ENCODE assay signal across 8 mouse cellular contexts in the genomic region with DNA sequence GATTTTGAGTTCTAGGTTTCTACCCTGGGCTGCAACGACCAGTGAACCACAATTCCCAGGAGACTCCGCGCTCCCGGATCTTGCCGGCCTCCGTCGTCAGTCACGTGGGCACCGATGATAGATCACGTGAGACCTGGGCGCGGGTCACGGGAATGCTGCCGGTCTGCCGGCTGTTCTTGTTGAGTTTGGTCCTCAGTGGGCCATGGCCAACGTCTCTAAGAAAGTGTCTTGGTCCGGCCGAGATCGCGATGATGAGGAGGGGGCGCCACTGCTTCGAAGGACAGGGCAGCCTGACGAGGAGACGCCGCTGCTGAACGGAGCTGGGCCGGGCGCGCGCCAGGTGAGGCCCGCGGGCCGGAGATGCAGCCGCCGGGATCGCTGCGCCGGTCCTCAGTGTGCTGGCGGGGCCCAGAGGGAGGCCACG. TPM values are rescaled to one million over a fixed set of nuclear protein-coding genes. Genes with fewer than 3 reads are reported as not detected.
DNase-seq lines count a peak whose midpoint lies in the region; ATAC-seq and TF ChIP-seq lines count a peak whose summit lies in the region.

A gene (plus strand): TSS at position 117 of the 424 bp plus-strand sequence.

- no peak for TF ChIP-seq CTCF in lung, adult 2 months (IDR thresholded peaks at IDR 0.05; ENCODE audit: insufficient read depth, low read length)

- WGBS in forebrain, embryonic 15.5 days, result 0% methylated on average over 40 of the region's 40 CpGs
- WGBS in lung, adult 2 months, result under 1% methylated on average over 40 of the region's 40 CpGs

- ATAC-seq in forebrain, embryonic 15.5 days (replicated peaks), result peak; percentile 95
- ATAC-seq in neutrophil, adult 5-6 weeks (ENCODE audit: extremely low read depth, insufficient number of reproducible peaks, low FRiP score, poor library complexity, severe bottlenecking), result peak; percentile 68

- no peaks in the 10 kb centered on the region for H3K27me3 ChIP-seq in forebrain, embryonic 15.5 days

- H3K4me1 ChIP-seq in forebrain, embryonic 15.5 days, result peaks cover 16% of the 10 kb centered on the region
- H3K4me1 ChIP-seq in lung, adult 2 months (ENCODE audit: control insufficient read depth, insufficient read depth, low read length), result peaks cover 8% of the 10 kb centered on the region; the same call in 1 of the 2 replicates

- intact Hi-C loops in heart, postnatal 25 days (cut with DNase I), result loop anchor here (5.0 kb wide), 1 partner anchor 139 kb away; a partner anchor contains a TSS

- no peaks in the 10 kb centered on the region for H3K36me3 ChIP-seq in forebrain, embryonic 15.5 days

- DNase-seq in ES-CJ7 (ENCODE audit: low read depth, low spot score), result peak; percentile 89
- DNase-seq in cerebellum, adult 11 months, result peak; percentile 90
- DNase-seq in heart, postnatal 25 days (ENCODE audit: low spot score), result peak; percentile 88
- DNase-seq in layer of hippocampus, adult 18-20 months (ENCODE audit: low spot score in 2 of 2), result peak; percentile 91 to 98
- peak; percentile 91 for DNase-seq in lung, adult 2 months
- peak; percentile 77 to 84 for DNase-seq in thymus, adult 18-20 months

- peak within 1 kb of the TSS; percentile 75 for H3K9ac ChIP-seq in forebrain, embryonic 15.5 days (replicated peaks)

- H3K27ac ChIP-seq in forebrain, embryonic 15.5 days (replicated peaks), result no peak within 1 kb of the TSS

- peak within 1 kb of the TSS; percentile 76 for H3K4me3 ChIP-seq in forebrain, embryonic 15.5 days
- peak within 1 kb of the TSS; percentile 75 for H3K4me3 ChIP-seq in lung, adult 2 months (replicated peaks; ENCODE audit: extremely low read depth, low read depth, low read length)

- peak; percentile 80; the same call in 1 of the 2 replicates for TF ChIP-seq POLR2A in lung, adult 2 months (IDR thresholded peaks at IDR 0.05; ENCODE audit: borderline replicate concordance, extremely low read depth, low read depth, low read length)

- no peaks in the 10 kb centered on the region for H3K9me3 ChIP-seq in forebrain, embryonic 15.5 days

- peak within 1 kb of the TSS; percentile 50 for H3K4me2 ChIP-seq in forebrain, embryonic 15.5 days (replicated peaks)

RNA-seq across cellular contexts. Expression of the gene that starts here (rescaled TPM):
- 28.8 and 30.4 TPM in 2 replicates for polyA plus RNA-seq in forebrain, embryonic 15.5 days (2015; fragmentation: Nextera tagmentation; extraction: Ambion mirVana)
- total RNA-seq in heart, postnatal 25 days (2021), result 10 to 100 TPM; 25.5 to 27.5 TPM
- 10 to 100 TPM; 50.9 to 54.0 TPM for total RNA-seq in layer of hippocampus, adult 18-20 months (2021)
- polyA plus RNA-seq in lung, adult 2 months (2012; rRNA removed), result 35.3 and 44.6 TPM in 2 replicates
- total RNA-seq in neutrophil, adult 5-6 weeks (2017), result 21.5 and 25.0 TPM in 2 replicates
